Mouse (Mus musculus): ENCODE data around the gene Taf12. TPM values are rescaled to one million over a fixed set of nuclear protein-coding genes. Genes with fewer than 3 reads are reported as not detected.
A peak's percentile ranks its signal among the peaks of the same experiment; 100 is the strongest.

Gene Taf12
- polyA plus RNA-seq, 1 experiment from 2014 or later = 64.6 TPM

DNA sequence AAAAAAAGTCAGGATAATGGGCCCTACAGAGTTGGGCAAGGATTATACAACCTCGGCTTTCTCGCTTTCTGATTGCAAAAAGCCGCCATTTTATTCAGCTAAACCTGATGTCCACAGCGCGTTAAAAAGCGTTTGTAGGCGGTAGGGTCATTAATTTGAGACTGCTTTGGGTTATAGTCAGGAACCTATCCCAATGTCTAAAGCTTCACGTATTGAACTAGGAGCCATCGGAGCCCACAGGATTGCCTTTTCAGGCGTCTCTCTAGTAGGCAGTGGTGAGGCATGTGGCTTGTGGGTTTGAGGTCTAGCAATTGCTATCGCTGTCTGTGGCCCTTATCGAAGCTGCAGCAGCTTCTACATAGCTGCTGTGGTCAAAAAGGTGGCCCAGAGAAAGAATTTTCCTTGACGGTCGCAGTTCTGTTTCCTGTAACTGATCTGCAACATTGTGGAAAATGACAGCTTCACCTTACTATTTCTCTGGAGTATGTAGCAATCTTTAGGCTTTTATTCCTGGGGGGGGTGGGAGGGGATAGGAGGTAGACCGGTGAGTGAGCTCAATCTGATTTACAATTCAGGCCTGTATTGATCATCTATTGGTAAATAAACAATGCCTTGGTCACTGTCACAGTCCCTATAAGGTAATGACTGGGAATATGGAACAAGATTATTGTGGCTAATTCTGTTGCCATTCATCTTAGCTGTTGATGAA is 35.1 kb downstream of the Taf12 start:
- Histone ChIP-seq H3K36me3 (replicated peaks; ENCODE audit: control insufficient read depth, insufficient read depth, low read depth, low read length) (peaks cover 8% of the 10 kb centered on the region), H3K27me3 (ENCODE audit: control insufficient read depth, insufficient read depth, low read length) (no peaks in the 10 kb centered on the region), H3K4me3 (ENCODE audit: low read depth, low read length) (peak overlapping the region; percentile 80), H3K9me3 (replicated peaks; ENCODE audit: control insufficient read depth, low read length) (no peaks in the 10 kb centered on the region), H3K4me1 (ENCODE audit: control insufficient read depth, insufficient read depth, low read length) (no peaks in the 10 kb centered on the region; the same call in 1 of the 2 replicates), H3K27ac (replicated peaks; ENCODE audit: low read depth, low read length) (peak overlapping the region; percentile 69; the same call in 1 of the 2 replicates), H3K9ac (replicated peaks; ENCODE audit: low read length) (peak overlapping the region; percentile 86), H3K4me2 (ENCODE audit: low read depth, low read length) (peak overlapping the region; percentile 75)
- WGBS = 2% methylated on average over 15 of the region's 15 CpGs
- ATAC-seq (replicated peaks; ENCODE audit: insufficient number of reproducible peaks, low FRiP score, low TSS enrichment, low read depth) (no peak), DNase-seq (ENCODE audit: low spot score) (no peak)

DNA sequence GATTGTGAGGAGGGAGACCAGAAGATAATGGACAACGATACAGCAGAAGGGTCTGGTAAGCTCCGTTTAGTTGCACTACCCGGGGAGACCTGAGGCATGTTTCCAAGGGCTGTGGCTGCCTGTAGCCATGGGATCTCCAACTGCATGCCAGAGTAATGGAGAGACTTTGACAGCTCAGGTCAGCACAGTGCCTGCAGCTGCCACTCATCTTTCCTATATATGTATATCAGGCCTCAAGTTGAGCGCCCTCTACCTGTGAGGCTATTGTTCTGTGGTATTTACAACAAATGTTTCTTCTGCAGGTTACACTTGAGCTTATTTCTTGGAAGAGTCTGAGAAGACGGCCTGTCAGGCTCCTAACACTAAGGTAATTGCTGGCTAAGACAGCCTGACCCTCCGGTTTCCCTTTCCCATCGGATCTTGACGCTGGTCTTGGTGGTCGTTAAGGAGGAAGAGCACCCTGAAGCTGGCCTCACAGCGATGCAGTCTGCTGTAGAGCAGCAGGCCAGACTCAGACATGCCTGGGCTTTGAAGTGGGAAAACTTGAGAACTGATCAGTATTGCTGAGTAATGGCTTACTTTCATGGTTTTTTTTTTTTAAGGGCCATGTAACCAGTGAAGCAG is 35.8 kb downstream of the Taf12 start:
- H3K36me3 ChIP-seq (replicated peaks; ENCODE audit: control insufficient read depth, insufficient read depth, low read depth, low read length) = peaks cover 8% of the 10 kb centered on the region
- WGBS = 27% methylated on average over 10 of the region's 10 CpGs
- ATAC-seq (replicated peaks; ENCODE audit: insufficient number of reproducible peaks, low FRiP score, low TSS enrichment, low read depth) (no peak), DNase-seq (ENCODE audit: low spot score) (peak; percentile 64)
- H3K9ac ChIP-seq (replicated peaks; ENCODE audit: low read length) = peak overlapping the region; percentile 86; the same call in 1 of the 2 replicates
- no peaks in the 10 kb centered on the region; the same call in 1 of the 2 replicates for H3K4me1 ChIP-seq (ENCODE audit: control insufficient read depth, insufficient read depth, low read length)
- H3K9me3 ChIP-seq (replicated peaks; ENCODE audit: control insufficient read depth, low read length) = no peaks in the 10 kb centered on the region
- no peaks in the 10 kb centered on the region for H3K27me3 ChIP-seq (ENCODE audit: control insufficient read depth, insufficient read depth, low read length)
- H3K27ac ChIP-seq (replicated peaks; ENCODE audit: low read depth, low read length) = 0 out of 2 replicates have a peak overlapping the region, but pooled peaks have one; percentile 29
- peak overlapping the region; percentile 80 for H3K4me3 ChIP-seq (ENCODE audit: low read depth, low read length)
- H3K4me2 ChIP-seq (ENCODE audit: low read depth, low read length) = peak overlapping the region; percentile 75

- DNase-seq (ENCODE audit: low spot score) (no peak), ATAC-seq (replicated peaks; ENCODE audit: insufficient number of reproducible peaks, low FRiP score, low TSS enrichment, low read depth) (no peak)
- WGBS = 38% methylated on average over 1 of the region's 1 CpGs
- no peak overlapping the region for H3K9ac ChIP-seq (replicated peaks; ENCODE audit: low read length)
- H3K36me3 ChIP-seq (replicated peaks; ENCODE audit: control insufficient read depth, insufficient read depth, low read depth, low read length) = peaks cover 8% of the 10 kb centered on the region
- H3K4me1 ChIP-seq (ENCODE audit: control insufficient read depth, insufficient read depth, low read length) = no peaks in the 10 kb centered on the region; the same call in 1 of the 2 replicates
- H3K9me3 ChIP-seq (replicated peaks; ENCODE audit: control insufficient read depth, low read length) = no peaks in the 10 kb centered on the region
- H3K27me3 ChIP-seq (ENCODE audit: control insufficient read depth, insufficient read depth, low read length) = no peaks in the 10 kb centered on the region
- no peak overlapping the region for H3K4me2 ChIP-seq (ENCODE audit: low read depth, low read length)
- H3K27ac ChIP-seq (replicated peaks; ENCODE audit: low read depth, low read length) = no peak overlapping the region
- no peak overlapping the region for H3K4me3 ChIP-seq (ENCODE audit: low read depth, low read length)
These were observed 37.0 kb downstream of the Taf12 start for GRCm38 (mm10) chr4:132311209-132311608.

GRCm38 (mm10) chr4:132311801-132312200 is 37.6 kb downstream of the Taf12 start:
- no peak for ATAC-seq (replicated peaks; ENCODE audit: insufficient number of reproducible peaks, low FRiP score, low TSS enrichment, low read depth)
- no peak overlapping the region for H3K4me2 ChIP-seq (ENCODE audit: low read depth, low read length)
- H3K9me3 ChIP-seq (replicated peaks; ENCODE audit: control insufficient read depth, low read length) = no peaks in the 10 kb centered on the region
- no peaks in the 10 kb centered on the region; the same call in 1 of the 2 replicates for H3K4me1 ChIP-seq (ENCODE audit: control insufficient read depth, insufficient read depth, low read length)
- no peak overlapping the region for H3K27ac ChIP-seq (replicated peaks; ENCODE audit: low read depth, low read length)
- H3K27me3 ChIP-seq (ENCODE audit: control insufficient read depth, insufficient read depth, low read length) = no peaks in the 10 kb centered on the region
- 49% methylated on average over 3 of the region's 3 CpGs for WGBS
- H3K36me3 ChIP-seq (replicated peaks; ENCODE audit: control insufficient read depth, insufficient read depth, low read depth, low read length) = peaks cover 8% of the 10 kb centered on the region
- no peak overlapping the region for H3K9ac ChIP-seq (replicated peaks; ENCODE audit: low read length)
- H3K4me3 ChIP-seq (ENCODE audit: low read depth, low read length) = no peak overlapping the region
- no peak for DNase-seq (ENCODE audit: low spot score)

- H3K4me2 ChIP-seq (ENCODE audit: low read depth, low read length) = no peak overlapping the region
- no peak overlapping the region for H3K27ac ChIP-seq (replicated peaks; ENCODE audit: low read depth, low read length)
- peaks cover 8% of the 10 kb centered on the region for H3K36me3 ChIP-seq (replicated peaks; ENCODE audit: control insufficient read depth, insufficient read depth, low read depth, low read length)
- no peaks in the 10 kb centered on the region; the same call in 1 of the 2 replicates for H3K4me1 ChIP-seq (ENCODE audit: control insufficient read depth, insufficient read depth, low read length)
- no peaks in the 10 kb centered on the region for H3K9me3 ChIP-seq (replicated peaks; ENCODE audit: control insufficient read depth, low read length)
- DNase-seq (ENCODE audit: low spot score) (no peak), ATAC-seq (replicated peaks; ENCODE audit: insufficient number of reproducible peaks, low FRiP score, low TSS enrichment, low read depth) (no peak)
- H3K9ac ChIP-seq (replicated peaks; ENCODE audit: low read length) = no peak overlapping the region
- no peak overlapping the region for H3K4me3 ChIP-seq (ENCODE audit: low read depth, low read length)
- H3K27me3 ChIP-seq (ENCODE audit: control insufficient read depth, insufficient read depth, low read length) = no peaks in the 10 kb centered on the region
- 85% methylated on average over 5 of the region's 5 CpGs for WGBS
These were observed 38.5 kb downstream of the Taf12 start for GRCm38 (mm10) chr4:132312627-132313026.

- H3K9me3 ChIP-seq (replicated peaks; ENCODE audit: control insufficient read depth, low read length) = no peaks in the 10 kb centered on the region
- peaks cover 5% of the 10 kb centered on the region for H3K36me3 ChIP-seq (replicated peaks; ENCODE audit: control insufficient read depth, insufficient read depth, low read depth, low read length)
- H3K4me2 ChIP-seq (ENCODE audit: low read depth, low read length) = no peak overlapping the region
- ATAC-seq (replicated peaks; ENCODE audit: insufficient number of reproducible peaks, low FRiP score, low TSS enrichment, low read depth) (no peak), DNase-seq (ENCODE audit: low spot score) (no peak)
- no peak overlapping the region for H3K4me3 ChIP-seq (ENCODE audit: low read depth, low read length)
- no peaks in the 10 kb centered on the region for H3K27me3 ChIP-seq (ENCODE audit: control insufficient read depth, insufficient read depth, low read length)
- no peak overlapping the region for H3K27ac ChIP-seq (replicated peaks; ENCODE audit: low read depth, low read length)
- H3K4me1 ChIP-seq (ENCODE audit: control insufficient read depth, insufficient read depth, low read length) = no peaks in the 10 kb centered on the region
- H3K9ac ChIP-seq (replicated peaks; ENCODE audit: low read length) = no peak overlapping the region
- WGBS = 81% methylated on average over 8 of the region's 8 CpGs
These were observed 41.5 kb downstream of the Taf12 start for GRCm38 (mm10) chr4:132315711-132316110.

DNA sequence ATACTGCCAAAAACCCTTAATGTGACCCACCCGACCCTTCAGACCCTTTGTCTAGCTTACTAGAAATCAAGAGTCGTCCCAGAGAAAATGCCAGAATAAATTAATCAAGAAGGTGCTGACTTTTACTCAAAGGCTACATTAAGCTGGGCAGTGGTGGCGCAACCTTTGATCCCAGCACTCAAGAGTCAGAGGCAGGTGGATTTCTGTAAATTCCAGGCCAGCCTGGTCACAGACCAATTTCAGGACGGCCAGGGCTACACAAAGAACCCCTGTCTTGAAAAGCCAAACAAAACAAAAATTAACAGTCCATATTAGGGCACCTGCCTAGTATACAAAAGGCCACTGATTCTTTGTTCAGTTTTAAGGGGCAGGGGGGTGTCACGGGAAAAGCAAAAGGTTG is 52.3 kb downstream of the Taf12 start:
- Histone ChIP-seq H3K4me1 (ENCODE audit: control insufficient read depth, insufficient read depth, low read length) (no peaks in the 10 kb centered on the region), H3K27ac (replicated peaks; ENCODE audit: low read depth, low read length) (no peak overlapping the region), H3K9me3 (replicated peaks; ENCODE audit: control insufficient read depth, low read length) (no peaks in the 10 kb centered on the region), H3K36me3 (replicated peaks; ENCODE audit: control insufficient read depth, insufficient read depth, low read depth, low read length) (peaks cover 5% of the 10 kb centered on the region), H3K9ac (replicated peaks; ENCODE audit: low read length) (no peak overlapping the region), H3K27me3 (ENCODE audit: control insufficient read depth, insufficient read depth, low read length) (no peaks in the 10 kb centered on the region), H3K4me3 (ENCODE audit: low read depth, low read length) (no peak overlapping the region), H3K4me2 (ENCODE audit: low read depth, low read length) (no peak overlapping the region)
- no peak for DNase-seq (ENCODE audit: low spot score)
- 75% methylated on average over 5 of the region's 5 CpGs for WGBS
- no peak for ATAC-seq (replicated peaks; ENCODE audit: insufficient number of reproducible peaks, low FRiP score, low TSS enrichment, low read depth)

- DNase-seq (ENCODE audit: low spot score) (no peak), ATAC-seq (replicated peaks; ENCODE audit: insufficient number of reproducible peaks, low FRiP score, low TSS enrichment, low read depth) (no peak)
- Histone ChIP-seq H3K9me3 (replicated peaks; ENCODE audit: control insufficient read depth, low read length) (no peaks in the 10 kb centered on the region), H3K4me2 (ENCODE audit: low read depth, low read length) (peak overlapping the region; percentile 45), H3K36me3 (replicated peaks; ENCODE audit: control insufficient read depth, insufficient read depth, low read depth, low read length) (peaks cover 9% of the 10 kb centered on the region), H3K27ac (replicated peaks; ENCODE audit: low read depth, low read length) (no peak overlapping the region), H3K27me3 (ENCODE audit: control insufficient read depth, insufficient read depth, low read length) (no peaks in the 10 kb centered on the region), H3K4me1 (ENCODE audit: control insufficient read depth, insufficient read depth, low read length) (no peaks in the 10 kb centered on the region), H3K4me3 (ENCODE audit: low read depth, low read length) (peak overlapping the region; percentile 79), H3K9ac (replicated peaks; ENCODE audit: low read length) (peak overlapping the region; percentile 89)
- 47% methylated on average over 14 of the region's 14 CpGs for WGBS
These were observed 54.3 kb downstream of the Taf12 start for GRCm38 (mm10) chr4:132328391-132328982.

Data from embryonic facial prominence, embryonic 11.5 days (tissue).